In genomic region chr7:101753492-101753891, GRCm38 (mm10) we compare ENCODE assay signal across 26 mouse cellular contexts.
"Had no signal": no experiment of that assay in that cellular context is flagged by ENCODE, and none has a peak within 500 bp of the region (broad histone marks: within the 10 kb centered on the region; RNA-seq: fewer than 3 reads in every experiment).

No protein-coding gene starts in this region.

- H3K4me3 ChIP-seq: embryonic facial prominence, embryonic 10.5 days; embryonic facial prominence, embryonic 12.5 days; embryonic facial prominence, embryonic 13.5 days; embryonic facial prominence, embryonic 15.5 days; erythroblast, embryonic 14.5 days; forebrain, embryonic 10.5 days; forebrain, embryonic 12.5 days; forebrain, embryonic 13.5 days; forebrain, embryonic 15.5 days; gastrocnemius, adult 2 months; heart, adult 2 months had no signal

- DNase-seq: cerebellum, adult 8-10 months; cerebellum, adult 9-10 months; cerebellum, adult 9-11 months; cerebellum, postnatal 10 days; cerebellum, postnatal 14 days; cerebellum, postnatal 25 days; cerebellum, postnatal 36 days; embryo, embryonic 11 days; forebrain, postnatal 0 days; gastrocnemius, adult 2 months; gastrocnemius, postnatal 10 days; gastrocnemius, postnatal 14 days; gastrocnemius, postnatal 25 days; gastrocnemius, postnatal 36 days; heart, adult 11 months; heart, adult 18-20 months; heart, adult 2 months had no signal

- H3K27me3 ChIP-seq: embryonic facial prominence, embryonic 12.5 days; embryonic facial prominence, embryonic 13.5 days; embryonic facial prominence, embryonic 15.5 days; forebrain, embryonic 12.5 days; forebrain, embryonic 13.5 days; forebrain, embryonic 15.5 days had no signal

- H3K36me3 ChIP-seq: embryonic facial prominence, embryonic 15.5 days had no signal

- H3K4me2 ChIP-seq: embryonic facial prominence, embryonic 12.5 days; embryonic facial prominence, embryonic 13.5 days; embryonic facial prominence, embryonic 15.5 days; forebrain, embryonic 12.5 days; forebrain, embryonic 13.5 days; forebrain, embryonic 15.5 days had no signal
